Mouse (Mus musculus) small intestine, adult 2 months (tissue): ENCODE measurements at regions not wholly inside any gene's neighbourhood (a gene's known extent, or its start where the extent isn't known, plus 50 kb on each side); places are given as distances from the start of the nearest gene placed in this dataset.

Experiments used
- CTCF ChIP-seq: fragments of 200-500 bp; IDR thresholded peaks from 2 replicates; pipeline ENCODE4 v1.5.1; 2012; ENCODE audit warnings: low read depth, mild to moderate bottlenecking, control low read depth, inconsistent platforms, low read length, moderate library complexity, mixed read lengths; ENCODE audit not compliant: insufficient replicate concordance, insufficient read length; ENCODE audit errors: extremely low read depth
- POLR2A ChIP-seq: fragments of 200-500 bp; IDR thresholded peaks from 2 replicates; pipeline ENCODE4 v1.6.1; 2012; ENCODE audit warnings: low read depth, mild to moderate bottlenecking, control low read depth, inconsistent platforms, low read length, moderate library complexity

DNA sequence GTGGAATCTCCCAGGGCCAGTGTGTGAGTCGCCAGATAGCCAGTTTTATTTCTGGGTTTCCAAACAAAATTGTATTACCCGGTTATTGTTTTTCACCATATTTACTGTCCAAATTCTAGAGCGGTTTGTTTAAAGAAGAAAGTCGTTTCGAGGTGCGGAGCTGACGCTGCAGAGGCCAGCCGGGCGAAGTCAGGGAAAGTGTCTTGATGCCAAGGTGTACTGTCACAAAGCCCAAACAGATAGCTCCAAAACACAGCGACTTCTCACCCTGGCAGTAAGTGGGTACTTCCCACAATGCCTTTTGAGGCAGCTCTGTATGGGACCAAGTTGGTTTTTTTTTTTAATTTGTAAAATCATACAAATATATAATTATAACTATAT lies 103.2 kb upstream of the Afdn start:
- TF ChIP-seq CTCF (no peak), POLR2A (no peak)
